Mouse (Mus musculus): Measurements from ENCODE around the gene AY074887.

Gene AY074887

GRCm38 (mm10) chr9:54916401-54916800 is 34.4 kb downstream of the AY074887 start:
- DNase-seq, result no peak

- DNase-seq, result no peak
Measured at GRCm38 (mm10) chr9:54915576-54915975, 35.2 kb downstream of the AY074887 start.

- DNase-seq, result no peak
Measured at GRCm38 (mm10) chr9:54909446-54909845, 41.4 kb downstream of the AY074887 start.
